Mouse (Mus musculus) inflammation-experienced regulatory T-cells, adult 6 months (primary cell): ENCODE results near the gene Wdr47. TPM values are rescaled to one million over a fixed set of nuclear protein-coding genes. Genes with fewer than 3 reads are reported as not detected.
A peak's percentile ranks its signal among the peaks of the same experiment; 100 is the strongest.
"Not testable (repeated sequence)": the region's sequence is repeated elsewhere in the genome, so short reads cannot be mapped to it uniquely, and the experiment has no call there.

Experiments used
- ATAC-seq: one replicate; pipeline ENCODE4 v1.8.0; 2017
- polyA plus RNA-seq, 3 experiments: library from polyadenylated mRNA; unstranded; fragments of 100-300 nt; shearing (Covaris generic); gene quantifications; one replicate each; pipeline ENCODE4 v1.2.1; 2017

Wdr47 gene
- polyA plus RNA-seq = 1 to 10 TPM; 5.2 to 8.4 (median 8.2) TPM

- peak; percentile 97 for ATAC-seq
Observed at GRCm38 (mm10) chr3:108590786-108591529, at the start of gene Wdr47. Wdr47 (plus strand) TSS chr3:108591279.

- no peak for ATAC-seq
Observed at GRCm38 (mm10) chr3:108542299-108542698, 48.8 kb upstream of the Wdr47 start.

GRCm38 (mm10) chr3:108554111-108554561 lies 36.9 kb upstream of the Wdr47 start:
- peak; percentile 26 for ATAC-seq

- ATAC-seq = peak; percentile 99
Observed at GRCm38 (mm10) chr3:108554587-108555312, 36.3 kb upstream of the Wdr47 start.

- ATAC-seq = no peak
Observed at GRCm38 (mm10) chr3:108557888-108558287, 33.2 kb upstream of the Wdr47 start.

- peak; percentile 88 for ATAC-seq
Observed at GRCm38 (mm10) chr3:108562133-108562730, 28.8 kb upstream of the Wdr47 start, which contains the start of gene Tmem167b. Tmem167b (minus strand) TSS chr3:108562466.

- ATAC-seq = peak; percentile 35
Observed at GRCm38 (mm10) chr3:108562777-108563271, 28.3 kb upstream of the Wdr47 start.

GRCm38 (mm10) chr3:108563309-108563708 lies 27.8 kb upstream of the Wdr47 start:
- ATAC-seq = peak; percentile 57

GRCm38 (mm10) chr3:108567990-108568877 lies 22.8 kb upstream of the Wdr47 start:
- no peak for ATAC-seq

GRCm38 (mm10) chr3:108569636-108570035 lies 21.4 kb upstream of the Wdr47 start:
- ATAC-seq = not testable (repeated sequence)

- ATAC-seq = no peak
Observed at GRCm38 (mm10) chr3:108570813-108571212, 20.3 kb upstream of the Wdr47 start.

GRCm38 (mm10) chr3:108571443-108572294 lies 19.4 kb upstream of the Wdr47 start, which contains the start of gene Taf13:
Taf13 (plus strand) TSS chr3:108571698.
- peak; percentile 98 for ATAC-seq

GRCm38 (mm10) chr3:108572309-108573010 lies 18.6 kb upstream of the Wdr47 start:
- peak; percentile 1 for ATAC-seq

- no peak for ATAC-seq
Observed at GRCm38 (mm10) chr3:108574018-108574417, 17.1 kb upstream of the Wdr47 start.

GRCm38 (mm10) chr3:108584580-108584979 lies 6.5 kb upstream of the Wdr47 start:
- no peak for ATAC-seq

- ATAC-seq = no peak
Observed at GRCm38 (mm10) chr3:108588446-108588845, 2.6 kb upstream of the Wdr47 start.

GRCm38 (mm10) chr3:108591530-108592522 lies 747 bp downstream of the Wdr47 start:
- ATAC-seq = peak; percentile 60

- no peak for ATAC-seq
Observed at GRCm38 (mm10) chr3:108608906-108609305, 17.8 kb downstream of the Wdr47 start.

- ATAC-seq = no peak
Observed at GRCm38 (mm10) chr3:108634761-108635160, 43.7 kb downstream of the Wdr47 start.
